Mouse (Mus musculus): ENCODE measurements around the gene Galm.

DNA sequence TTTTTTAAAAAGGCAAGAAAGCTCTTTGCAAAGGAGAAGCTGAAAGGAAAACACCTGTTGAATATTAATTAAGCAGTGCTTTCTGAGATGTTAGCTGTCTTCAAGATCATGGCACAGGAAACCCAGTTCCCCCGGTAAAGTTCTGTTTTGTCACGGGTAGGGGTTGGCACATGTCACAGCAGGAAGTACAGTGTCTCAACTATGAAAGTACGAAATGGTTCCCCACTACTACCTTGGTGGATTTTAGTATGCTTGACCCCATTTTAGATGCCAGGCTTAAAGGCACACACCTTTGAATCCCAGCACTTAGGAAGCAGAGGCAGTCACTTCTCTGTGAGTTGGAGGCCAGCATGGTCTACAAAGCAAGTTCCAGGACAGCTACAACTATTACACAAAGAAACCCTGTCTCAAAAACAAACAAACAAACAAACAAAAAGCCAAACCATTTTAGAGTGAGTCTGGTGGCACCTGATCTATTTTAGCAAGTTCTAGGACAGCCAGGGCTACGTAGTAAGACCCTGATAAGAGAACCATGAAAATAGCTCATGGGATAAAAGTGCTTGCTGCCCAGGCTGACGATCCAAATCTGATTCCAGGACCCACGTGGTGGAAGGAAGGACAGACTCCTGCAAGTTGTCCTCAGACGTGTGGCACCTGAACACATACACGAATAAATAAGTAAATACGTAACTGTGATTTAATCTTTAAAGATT is 3.6 kb downstream of the Galm start:
- no peak for TF ChIP-seq CTCF (IDR thresholded peaks at IDR 0.05; ENCODE audit: control insufficient read depth, insufficient read depth, low read length)
- TF ChIP-seq POLR2A (IDR thresholded peaks at IDR 0.05; ENCODE audit: borderline replicate concordance, control insufficient read depth, low read depth, low read length) = no peak

All from bone marrow, adult 2 months (tissue).